Mouse (Mus musculus) liver, embryonic 14.5 days (tissue): Measurements from ENCODE around the gene Creb5.

Experiments
- CTCF ChIP-seq: IDR thresholded peaks from 2 replicates; pipeline ENCODE4 v1.5.1; 2016; ENCODE audit warnings: antibody characterized with exemption, low read depth, control low read depth
- EP300 ChIP-seq: IDR thresholded peaks from 2 replicates; pipeline ENCODE4 v1.6.1; 2016; ENCODE audit warnings: antibody characterized with exemption, low read depth

DNA sequence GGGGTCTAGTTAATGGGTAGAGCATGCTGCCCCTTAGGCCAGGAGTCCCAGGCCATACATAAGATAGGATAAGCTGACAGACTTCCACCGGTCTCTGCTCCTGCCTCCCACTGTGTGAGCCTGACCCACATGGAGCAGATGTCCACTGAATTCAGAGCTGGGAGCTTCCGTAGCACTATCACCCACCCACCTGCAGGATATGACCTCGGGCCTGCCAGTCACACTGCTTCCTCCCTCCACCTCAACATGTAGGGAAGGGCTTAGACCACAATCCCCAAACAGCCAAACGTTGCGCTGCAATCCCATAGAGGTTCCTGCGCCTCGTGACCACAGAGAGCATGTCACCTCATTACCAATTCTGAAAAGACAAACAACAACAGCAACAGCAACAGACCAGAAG lies 293.3 kb downstream of the Creb5 start:
- TF ChIP-seq CTCF, result no peak
- TF ChIP-seq EP300, result no peak
